Mouse (Mus musculus) hindlimb bud, embryonic 11.5 days (tissue): ENCODE data around the gene C1qbp.

ENCODE experiments used
- DNase-seq: peaks from one replicate; pipeline ENCODE4 v3.0.0-alpha.2; 2012; ENCODE audit warnings: low read depth, low spot score; ENCODE audit errors: extremely low spot score

Gene C1qbp

GRCm38 (mm10) chr11:70982557-70983228 lies at the start of gene C1qbp:
Gene C1qbp (minus strand): TSS chr11:70983026.
- no peak for DNase-seq

GRCm38 (mm10) chr11:71032070-71032469 lies 49.2 kb upstream of the C1qbp start:
- DNase-seq: no peak

GRCm38 (mm10) chr11:71029403-71030118 lies 46.7 kb upstream of the C1qbp start:
- no peak for DNase-seq

- no peak for DNase-seq
Observed at GRCm38 (mm10) chr11:71028280-71028679, 45.5 kb upstream of the C1qbp start.

- DNase-seq: peak; percentile 95
Observed at GRCm38 (mm10) chr11:71019201-71020068, 36.6 kb upstream of the C1qbp start, which contains the start of the genes Mis12 and Derl2. Gene Mis12 (plus strand): TSS chr11:71019611. Gene Derl2 (minus strand): TSS chr11:71019841.

- no peak for DNase-seq
Observed at GRCm38 (mm10) chr11:71018416-71019200, 35.8 kb upstream of the C1qbp start.

GRCm38 (mm10) chr11:71017051-71017450 lies 34.2 kb upstream of the C1qbp start:
- DNase-seq: no peak

GRCm38 (mm10) chr11:71012743-71013142 lies 29.9 kb upstream of the C1qbp start:
- no peak for DNase-seq

- DNase-seq: no peak
Observed at GRCm38 (mm10) chr11:71008321-71008720, 25.5 kb upstream of the C1qbp start.

GRCm38 (mm10) chr11:71007831-71008230 lies 25.0 kb upstream of the C1qbp start:
- DNase-seq: no peak

GRCm38 (mm10) chr11:71007026-71007425 lies 24.2 kb upstream of the C1qbp start:
- DNase-seq: no peak

- no peak for DNase-seq
Observed at GRCm38 (mm10) chr11:71005046-71005445, 22.2 kb upstream of the C1qbp start.

- DNase-seq: peak; percentile 97
Observed at GRCm38 (mm10) chr11:71004316-71004773, 21.5 kb upstream of the C1qbp start, which contains the start of gene Dhx33. Gene Dhx33 (minus strand): TSS chr11:71004437.

- DNase-seq: no peak
Observed at GRCm38 (mm10) chr11:71003611-71004315, 20.9 kb upstream of the C1qbp start.

- no peak for DNase-seq
Observed at GRCm38 (mm10) chr11:71001167-71001566, 18.3 kb upstream of the C1qbp start.

GRCm38 (mm10) chr11:70982030-70982429 lies 796 bp downstream of the C1qbp start:
- no peak for DNase-seq

- no peak for DNase-seq
Observed at GRCm38 (mm10) chr11:70980751-70981510, 1.9 kb downstream of the C1qbp start.

GRCm38 (mm10) chr11:70980232-70980631 lies 2.6 kb downstream of the C1qbp start:
- no peak for DNase-seq

GRCm38 (mm10) chr11:70977293-70977692 lies 5.5 kb downstream of the C1qbp start:
- no peak for DNase-seq
